Mouse (Mus musculus): Measurements from ENCODE around the gene Ptprd. TPM values are rescaled to one million over a fixed set of nuclear protein-coding genes. Genes with fewer than 3 reads are reported as not detected.
"Not testable (repeated sequence)": the region's sequence is repeated elsewhere in the genome, so short reads cannot be mapped to it uniquely, and the experiment has no call there.

Gene Ptprd
- polyA plus RNA-seq, 1 experiment from 2014 or later = 10.0 TPM

GRCm38 (mm10) chr4:76444778-76445177 lies 1767.0 kb downstream of the Ptprd start:
- H3K27ac ChIP-seq (ENCODE audit: low read length) = no peak overlapping the region
- H3K36me3 ChIP-seq (ENCODE audit: control insufficient read depth, insufficient read depth) = no peaks in the 10 kb centered on the region
- WGBS = 65% methylated on average over 4 of the region's 4 CpGs
- no peaks in the 10 kb centered on the region for H3K27me3 ChIP-seq (ENCODE audit: control insufficient read depth, insufficient read depth, low read length)
- H3K4me2 ChIP-seq (ENCODE audit: low read depth, low read length) = no peak overlapping the region
- ATAC-seq (replicated peaks; ENCODE audit: extremely low read depth, insufficient read depth, low FRiP score) = no peak
- H3K4me3 ChIP-seq (ENCODE audit: low read length) = no peak overlapping the region
- peaks cover 16% of the 10 kb centered on the region for H3K4me1 ChIP-seq (ENCODE audit: control insufficient read depth, insufficient read depth, low read length)
- H3K9ac ChIP-seq (ENCODE audit: low read length) = no peak overlapping the region
- no peaks in the 10 kb centered on the region for H3K9me3 ChIP-seq (replicated peaks; ENCODE audit: control insufficient read depth, low read length)

- H3K36me3 ChIP-seq (ENCODE audit: control insufficient read depth, insufficient read depth) = no peaks in the 10 kb centered on the region
- WGBS = 70% methylated on average over 4 of the region's 4 CpGs
- no peak for ATAC-seq (replicated peaks; ENCODE audit: extremely low read depth, insufficient read depth, low FRiP score)
Observed at GRCm38 (mm10) chr4:76443553-76443952, 1768.2 kb downstream of the Ptprd start.

GRCm38 (mm10) chr4:76440791-76441364 lies 1770.9 kb downstream of the Ptprd start:
- H3K27ac ChIP-seq (ENCODE audit: low read length) = peak overlapping the region; percentile 61
- H3K9ac ChIP-seq (ENCODE audit: low read length) = no peak overlapping the region
- H3K4me1 ChIP-seq (ENCODE audit: control insufficient read depth, insufficient read depth, low read length) = peaks cover 28% of the 10 kb centered on the region
- WGBS = 19% methylated on average over 6 of the region's 6 CpGs
- no peaks in the 10 kb centered on the region for H3K36me3 ChIP-seq (ENCODE audit: control insufficient read depth, insufficient read depth)
- peak; percentile 52 for ATAC-seq (replicated peaks; ENCODE audit: extremely low read depth, insufficient read depth, low FRiP score)
- no peaks in the 10 kb centered on the region for H3K27me3 ChIP-seq (ENCODE audit: control insufficient read depth, insufficient read depth, low read length)
- no peaks in the 10 kb centered on the region for H3K9me3 ChIP-seq (replicated peaks; ENCODE audit: control insufficient read depth, low read length)
- H3K4me3 ChIP-seq (ENCODE audit: low read length) = peak overlapping the region; percentile 32
- H3K4me2 ChIP-seq (ENCODE audit: low read depth, low read length) = peak overlapping the region; percentile 54

More at GRCm38 (mm10) chr4:76443553-76443952, 1768.2 kb downstream of the Ptprd start:
- H3K4me2 ChIP-seq (ENCODE audit: low read depth, low read length) = no peak overlapping the region
- no peak overlapping the region for H3K4me3 ChIP-seq (ENCODE audit: low read length)
- no peak overlapping the region for H3K27ac ChIP-seq (ENCODE audit: low read length)
- no peak overlapping the region for H3K9ac ChIP-seq (ENCODE audit: low read length)
- no peaks in the 10 kb centered on the region for H3K9me3 ChIP-seq (replicated peaks; ENCODE audit: control insufficient read depth, low read length)
- H3K27me3 ChIP-seq (ENCODE audit: control insufficient read depth, insufficient read depth, low read length) = no peaks in the 10 kb centered on the region
- peaks cover 19% of the 10 kb centered on the region for H3K4me1 ChIP-seq (ENCODE audit: control insufficient read depth, insufficient read depth, low read length)

GRCm38 (mm10) chr4:76438496-76439079 lies 1773.2 kb downstream of the Ptprd start:
- Histone ChIP-seq H3K27me3 (ENCODE audit: control insufficient read depth, insufficient read depth, low read length) (no peaks in the 10 kb centered on the region), H3K4me2 (ENCODE audit: low read depth, low read length) (no peak overlapping the region), H3K9ac (ENCODE audit: low read length) (no peak overlapping the region), H3K36me3 (ENCODE audit: control insufficient read depth, insufficient read depth) (no peaks in the 10 kb centered on the region), H3K9me3 (replicated peaks; ENCODE audit: control insufficient read depth, low read length) (no peaks in the 10 kb centered on the region), H3K27ac (ENCODE audit: low read length) (no peak overlapping the region), H3K4me3 (ENCODE audit: low read length) (no peak overlapping the region), H3K4me1 (ENCODE audit: control insufficient read depth, insufficient read depth, low read length) (peaks cover 30% of the 10 kb centered on the region)
- ATAC-seq (replicated peaks; ENCODE audit: extremely low read depth, insufficient read depth, low FRiP score) = no peak
- WGBS = 69% methylated on average over 6 of the region's 6 CpGs

- Histone ChIP-seq H3K4me3 (ENCODE audit: low read length) (no peak overlapping the region), H3K4me1 (ENCODE audit: control insufficient read depth, insufficient read depth, low read length) (peaks cover 30% of the 10 kb centered on the region), H3K27ac (ENCODE audit: low read length) (no peak overlapping the region), H3K27me3 (ENCODE audit: control insufficient read depth, insufficient read depth, low read length) (no peaks in the 10 kb centered on the region), H3K4me2 (ENCODE audit: low read depth, low read length) (no peak overlapping the region), H3K9ac (ENCODE audit: low read length) (no peak overlapping the region), H3K36me3 (ENCODE audit: control insufficient read depth, insufficient read depth) (no peaks in the 10 kb centered on the region), H3K9me3 (replicated peaks; ENCODE audit: control insufficient read depth, low read length) (no peaks in the 10 kb centered on the region)
- 89% methylated on average over 4 of the region's 4 CpGs for WGBS
- no peak for ATAC-seq (replicated peaks; ENCODE audit: extremely low read depth, insufficient read depth, low FRiP score)
Observed at GRCm38 (mm10) chr4:76438068-76438467, 1773.7 kb downstream of the Ptprd start.

GRCm38 (mm10) chr4:76435920-76436319 lies 1775.8 kb downstream of the Ptprd start:
- H3K9me3 ChIP-seq (replicated peaks; ENCODE audit: control insufficient read depth, low read length) = no peaks in the 10 kb centered on the region
- no peaks in the 10 kb centered on the region for H3K36me3 ChIP-seq (ENCODE audit: control insufficient read depth, insufficient read depth)
- peak overlapping the region; percentile 7; the same call in 1 of the 2 replicates for H3K4me2 ChIP-seq (ENCODE audit: low read depth, low read length)
- H3K9ac ChIP-seq (ENCODE audit: low read length) = no peak overlapping the region
- 49% methylated on average over 5 of the region's 5 CpGs for WGBS
- peak; percentile 28; the same call in 1 of the 2 replicates for ATAC-seq (replicated peaks; ENCODE audit: extremely low read depth, insufficient read depth, low FRiP score)
- peaks cover 25% of the 10 kb centered on the region for H3K4me1 ChIP-seq (ENCODE audit: control insufficient read depth, insufficient read depth, low read length)
- H3K4me3 ChIP-seq (ENCODE audit: low read length) = no peak overlapping the region
- H3K27me3 ChIP-seq (ENCODE audit: control insufficient read depth, insufficient read depth, low read length) = no peaks in the 10 kb centered on the region
- H3K27ac ChIP-seq (ENCODE audit: low read length) = peak overlapping the region; percentile 25; the same call in 1 of the 2 replicates

- Histone ChIP-seq H3K36me3 (ENCODE audit: control insufficient read depth, insufficient read depth) (no peaks in the 10 kb centered on the region), H3K9me3 (replicated peaks; ENCODE audit: control insufficient read depth, low read length) (no peaks in the 10 kb centered on the region), H3K4me1 (ENCODE audit: control insufficient read depth, insufficient read depth, low read length) (peaks cover 10% of the 10 kb centered on the region), H3K27me3 (ENCODE audit: control insufficient read depth, insufficient read depth, low read length) (no peaks in the 10 kb centered on the region), H3K4me2 (ENCODE audit: low read depth, low read length) (no peak overlapping the region), H3K27ac (ENCODE audit: low read length) (no peak overlapping the region), H3K9ac (ENCODE audit: low read length) (no peak overlapping the region), H3K4me3 (ENCODE audit: low read length) (no peak overlapping the region)
- 52% methylated on average over 3 of the region's 3 CpGs for WGBS
- no peak for ATAC-seq (replicated peaks; ENCODE audit: extremely low read depth, insufficient read depth, low FRiP score)
Observed at GRCm38 (mm10) chr4:76429769-76430168, 1782.0 kb downstream of the Ptprd start.

GRCm38 (mm10) chr4:76427036-76427435 lies 1784.7 kb downstream of the Ptprd start:
- H3K9ac ChIP-seq (ENCODE audit: low read length); H3K27me3 ChIP-seq (ENCODE audit: control insufficient read depth, insufficient read depth, low read length): not testable (repeated sequence)

GRCm38 (mm10) chr4:76425230-76425575 lies 1786.6 kb downstream of the Ptprd start:
- H3K9me3 ChIP-seq (replicated peaks; ENCODE audit: control insufficient read depth, low read length) = no peaks in the 10 kb centered on the region
- H3K27ac ChIP-seq (ENCODE audit: low read length) = no peak overlapping the region
- WGBS = 68% methylated on average over 2 of the region's 2 CpGs
- H3K27me3 ChIP-seq (ENCODE audit: control insufficient read depth, insufficient read depth, low read length) = no peaks in the 10 kb centered on the region
- H3K36me3 ChIP-seq (ENCODE audit: control insufficient read depth, insufficient read depth) = no peaks in the 10 kb centered on the region
- peaks cover 16% of the 10 kb centered on the region for H3K4me1 ChIP-seq (ENCODE audit: control insufficient read depth, insufficient read depth, low read length)
- no peak overlapping the region for H3K4me2 ChIP-seq (ENCODE audit: low read depth, low read length)
- no peak overlapping the region for H3K9ac ChIP-seq (ENCODE audit: low read length)
- no peak overlapping the region for H3K4me3 ChIP-seq (ENCODE audit: low read length)
- ATAC-seq (replicated peaks; ENCODE audit: extremely low read depth, insufficient read depth, low FRiP score) = no peak

More at GRCm38 (mm10) chr4:76427036-76427435, 1784.7 kb downstream of the Ptprd start:
- H3K4me2 ChIP-seq (ENCODE audit: low read depth, low read length); ATAC-seq (replicated peaks; ENCODE audit: extremely low read depth, insufficient read depth, low FRiP score); H3K9me3 ChIP-seq (replicated peaks; ENCODE audit: control insufficient read depth, low read length); H3K27ac ChIP-seq (ENCODE audit: low read length); H3K4me3 ChIP-seq (ENCODE audit: low read length); H3K36me3 ChIP-seq (ENCODE audit: control insufficient read depth, insufficient read depth): not testable (repeated sequence)
- 87% methylated on average over 3 of the region's 3 CpGs for WGBS
- peaks cover 16% of the 10 kb centered on the region for H3K4me1 ChIP-seq (ENCODE audit: control insufficient read depth, insufficient read depth, low read length)

Measured in heart, embryonic 16.5 days (tissue).